Mouse (Mus musculus): ENCODE data around the gene H2al2a. TPM values are rescaled to one million over a fixed set of nuclear protein-coding genes. Genes with fewer than 3 reads are reported as not detected.
"Not testable (repeated sequence)": the region's sequence is repeated elsewhere in the genome, so short reads cannot be mapped to it uniquely, and the experiment has no call there.

Gene H2al2a
- total RNA-seq, 2 experiments from 2014 or later, result not detected

DNA sequence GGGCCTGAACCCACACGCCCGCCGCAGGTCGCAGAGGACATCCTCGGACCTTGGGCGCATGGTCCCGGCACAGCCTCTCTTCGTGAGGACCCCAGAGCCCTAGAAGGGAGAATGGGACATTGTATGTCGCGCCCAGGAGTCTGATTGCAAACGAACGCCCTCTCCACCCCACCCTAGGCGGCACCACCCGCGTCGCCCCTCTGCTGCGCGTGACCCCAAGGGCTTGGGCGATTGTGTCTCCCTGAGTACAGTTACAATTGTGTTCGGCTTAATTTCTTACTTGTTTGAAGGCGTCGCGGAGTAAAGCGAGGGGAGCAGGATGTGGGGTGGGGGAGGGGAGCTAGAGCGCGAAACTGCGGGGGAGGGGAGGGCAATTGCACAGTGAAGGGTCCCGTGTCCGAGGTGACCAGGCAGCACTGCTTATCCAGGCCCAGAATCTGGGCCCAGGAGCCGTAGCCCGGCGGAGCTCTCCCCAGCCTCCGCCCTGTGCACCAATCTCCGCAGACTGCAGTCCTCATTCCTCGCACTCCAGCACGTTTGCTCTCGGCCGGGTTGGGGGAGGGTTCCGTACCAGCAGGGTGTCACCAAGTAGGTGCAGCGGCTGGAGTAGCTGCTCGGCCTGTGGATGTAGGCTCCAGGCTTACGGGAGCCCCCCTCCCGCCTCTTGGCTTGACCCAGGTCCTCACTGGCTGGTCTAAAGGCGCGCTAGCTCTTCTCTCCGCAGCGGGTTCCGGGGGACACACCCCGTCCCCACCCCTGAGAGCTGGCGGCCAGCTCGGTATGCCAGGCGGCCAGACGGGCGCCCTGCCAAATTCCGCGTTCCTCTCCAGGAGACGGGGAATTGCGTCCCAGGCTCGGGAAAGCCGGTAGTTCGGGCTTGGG lies 31.6 kb upstream of the H2al2a start:
- DNase-seq (ENCODE audit: low spot score in 2 of 2), result peak; percentile 74 to 77

GRCm38 (mm10) chr2:18027448-18028139 lies 30.8 kb upstream of the H2al2a start:
- peak; percentile 86 to 93 for DNase-seq (ENCODE audit: low spot score in 2 of 2)

- peak in 1 of 2 experiments; percentile 31 for DNase-seq (ENCODE audit: low spot score in 2 of 2)
These were observed 29.6 kb upstream of the H2al2a start for GRCm38 (mm10) chr2:18026116-18026947.

DNA sequence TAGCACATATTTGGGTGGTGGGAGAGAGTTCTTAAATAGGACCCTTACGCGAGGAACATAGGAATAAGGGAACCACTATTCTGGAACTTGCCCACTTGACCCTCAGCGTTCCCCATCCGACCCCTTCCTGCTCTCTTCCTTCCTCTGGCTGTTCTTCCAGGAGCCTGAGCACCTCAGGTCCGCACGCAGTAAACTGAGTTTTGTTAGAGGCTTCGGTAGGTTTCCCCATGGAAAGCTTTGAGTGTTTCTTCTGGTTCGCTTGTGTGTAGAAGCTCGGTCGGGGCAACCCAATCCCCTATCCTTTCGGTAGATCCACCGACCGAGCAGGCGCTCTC lies 29.0 kb upstream of the H2al2a start:
- no peak for DNase-seq (ENCODE audit: low spot score in 2 of 2)

GRCm38 (mm10) chr2:18025116-18025515 lies 28.4 kb upstream of the H2al2a start:
- DNase-seq (ENCODE audit: low spot score in 2 of 2), result no peak

DNA sequence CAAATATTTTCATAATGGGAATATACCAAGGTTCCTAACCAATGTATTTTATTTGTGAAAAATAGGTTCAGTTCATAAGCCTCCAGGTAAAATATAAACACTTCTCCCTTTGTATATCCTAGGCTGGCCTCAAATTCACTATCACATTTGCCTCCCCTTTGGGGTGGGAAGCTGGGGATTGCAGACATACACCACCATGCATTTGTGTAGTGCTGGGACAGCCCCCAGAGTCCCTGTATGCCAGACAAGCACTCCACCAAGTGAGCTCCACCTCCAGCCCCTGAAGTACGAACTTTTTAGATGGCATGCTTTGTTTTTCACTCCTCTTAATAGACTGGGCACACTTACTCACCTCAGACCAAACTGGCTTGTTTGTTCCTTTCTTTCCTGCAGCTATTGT lies 26.1 kb upstream of the H2al2a start:
- no peak for DNase-seq (ENCODE audit: low spot score in 2 of 2)

GRCm38 (mm10) chr2:18019122-18019521 lies 22.4 kb upstream of the H2al2a start:
- no peak for DNase-seq (ENCODE audit: low spot score in 2 of 2)

GRCm38 (mm10) chr2:18017321-18017720 lies 20.6 kb upstream of the H2al2a start:
- DNase-seq (ENCODE audit: low spot score in 2 of 2), result no peak

GRCm38 (mm10) chr2:18016639-18017038 lies 19.9 kb upstream of the H2al2a start:
- no peak for DNase-seq (ENCODE audit: low spot score in 2 of 2)

DNA sequence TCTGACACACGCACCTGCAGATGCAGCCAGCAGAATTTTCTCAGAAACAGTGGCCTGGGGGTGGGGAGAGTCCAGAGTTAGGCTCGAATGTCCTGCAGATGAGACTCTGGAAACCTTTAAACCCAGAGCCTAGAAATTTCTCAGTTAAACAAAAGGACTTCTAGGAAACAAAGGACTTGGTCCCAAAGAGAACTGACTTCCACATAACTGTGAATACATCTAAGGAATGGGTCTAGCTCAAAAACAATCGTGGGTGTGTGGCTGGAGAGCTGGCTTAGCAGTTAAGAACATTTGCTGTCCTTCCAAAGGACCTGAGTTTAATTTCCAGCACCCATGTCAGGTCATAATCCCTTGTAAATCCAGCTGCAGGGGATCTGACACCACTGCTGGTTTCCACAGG lies 18.8 kb upstream of the H2al2a start:
- DNase-seq (ENCODE audit: low spot score in 2 of 2), result no peak

DNA sequence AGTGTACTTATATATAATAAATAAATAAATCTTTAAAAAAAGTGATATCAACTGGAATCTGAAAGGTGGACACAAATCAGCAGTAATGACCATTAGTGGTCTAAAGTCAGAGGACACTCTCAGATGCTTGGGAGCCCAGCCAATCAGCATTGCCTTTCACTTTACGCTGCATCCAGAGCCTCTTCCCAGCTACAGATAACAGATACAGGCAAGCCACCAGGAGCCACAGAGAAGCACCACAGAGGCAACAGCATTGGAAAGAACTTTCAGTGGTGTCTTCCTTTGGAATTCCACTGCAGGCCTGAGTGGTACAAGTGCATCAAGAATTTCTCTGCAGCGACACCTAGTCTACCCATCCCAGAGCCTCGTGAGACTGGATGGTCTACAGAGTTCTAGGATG lies 16.1 kb upstream of the H2al2a start:
- DNase-seq (ENCODE audit: low spot score in 2 of 2), result no peak

- DNase-seq (ENCODE audit: low spot score in 2 of 2), result no peak
These were observed 14.5 kb upstream of the H2al2a start for GRCm38 (mm10) chr2:18011226-18011625.

GRCm38 (mm10) chr2:18005137-18005536 lies 8.4 kb upstream of the H2al2a start:
- DNase-seq (ENCODE audit: low spot score in 2 of 2), result no peak

DNA sequence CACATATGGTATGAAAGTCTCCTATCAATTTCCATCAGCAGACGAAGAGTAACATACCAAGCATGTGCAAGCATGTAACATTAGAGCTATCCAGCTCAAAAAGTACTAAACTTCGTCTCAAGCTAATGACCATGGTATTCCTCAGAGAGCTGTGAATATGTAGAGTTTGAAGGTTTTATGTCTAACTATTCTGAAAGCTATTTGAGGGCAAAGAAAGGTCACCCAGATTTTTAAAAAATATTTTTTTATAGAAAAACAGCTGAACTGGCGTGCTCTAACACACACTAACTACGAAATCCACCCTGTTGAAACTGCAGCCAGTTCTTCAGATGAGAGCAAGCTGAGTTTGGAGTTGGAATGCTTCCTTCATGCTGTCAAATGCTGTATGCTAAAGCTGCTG lies 7.5 kb upstream of the H2al2a start:
- no peak for DNase-seq (ENCODE audit: low spot score in 2 of 2)

DNA sequence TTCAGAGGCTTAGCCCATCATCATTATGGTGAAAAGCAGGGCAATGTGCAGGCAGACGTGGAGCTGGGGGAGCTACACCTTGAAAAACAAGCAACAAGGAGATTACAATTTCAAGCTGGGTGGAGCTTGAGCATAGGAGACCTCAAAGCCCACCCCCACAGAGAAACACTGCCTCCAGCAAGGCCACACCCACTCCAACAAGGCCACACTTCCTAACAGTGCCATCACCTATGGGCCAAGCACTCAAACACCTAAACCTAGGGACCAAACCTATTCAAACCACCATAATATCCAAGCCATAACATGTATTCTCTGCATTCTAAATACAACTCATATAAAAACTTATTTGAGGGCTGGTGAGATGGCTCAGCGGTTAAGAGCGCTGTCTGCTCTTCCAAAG lies 5.5 kb upstream of the H2al2a start:
- no peak for DNase-seq (ENCODE audit: low spot score in 2 of 2)

GRCm38 (mm10) chr2:17989562-17989961 lies 7.2 kb downstream of the H2al2a start:
- no peak for DNase-seq (ENCODE audit: low spot score in 2 of 2)

GRCm38 (mm10) chr2:17989115-17989514 lies 7.6 kb downstream of the H2al2a start:
- DNase-seq (ENCODE audit: low spot score in 2 of 2), result no peak

GRCm38 (mm10) chr2:17986694-17987093 lies 10.1 kb downstream of the H2al2a start:
- no peak for DNase-seq (ENCODE audit: low spot score in 2 of 2)

- no peak for DNase-seq (ENCODE audit: low spot score in 2 of 2)
These were observed 12.0 kb downstream of the H2al2a start for GRCm38 (mm10) chr2:17984774-17985173.

- DNase-seq (ENCODE audit: low spot score in 2 of 2), result no peak
These were observed 14.0 kb downstream of the H2al2a start for GRCm38 (mm10) chr2:17982747-17983146.

DNA sequence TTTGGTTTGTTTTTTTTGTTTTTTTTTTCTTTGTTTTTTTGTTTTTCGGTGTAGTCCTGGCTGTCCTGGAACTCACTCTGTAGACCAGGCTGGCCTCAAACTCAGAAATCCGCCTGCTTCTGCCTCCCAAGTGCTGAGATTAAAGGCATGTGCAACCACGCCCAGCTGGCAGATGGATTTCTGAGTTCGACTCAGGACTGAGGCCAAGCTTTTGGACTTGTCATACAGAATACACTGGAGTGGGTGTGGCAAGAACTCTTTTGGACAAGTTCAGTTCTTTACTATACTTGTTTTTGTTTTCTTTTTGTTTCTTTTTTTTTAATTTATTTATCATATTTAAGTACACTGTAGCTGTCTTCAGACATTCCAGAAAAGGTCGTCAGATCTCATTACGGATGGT lies 18.1 kb downstream of the H2al2a start:
- DNase-seq (ENCODE audit: low spot score in 2 of 2), result no peak

DNA sequence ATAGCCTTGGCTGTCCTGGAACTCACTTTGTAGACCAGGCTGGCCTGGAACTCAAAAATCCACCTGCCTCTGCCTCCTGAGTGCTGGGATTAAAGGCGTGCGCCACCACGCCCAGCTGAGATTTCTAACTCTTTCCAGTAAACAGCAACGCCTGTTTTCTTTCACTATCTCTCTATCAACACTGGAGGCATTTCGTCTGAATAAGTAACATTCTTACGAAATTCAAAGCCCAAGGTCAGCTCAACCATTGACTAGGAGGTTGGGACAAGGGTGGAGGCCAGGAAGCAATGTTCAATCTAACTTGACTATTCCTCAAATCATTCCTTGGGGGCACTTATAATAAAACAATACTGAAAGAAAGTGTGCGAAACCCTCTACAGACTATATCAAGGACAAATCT lies 18.5 kb downstream of the H2al2a start:
- DNase-seq (ENCODE audit: low spot score in 2 of 2), result not testable (repeated sequence)
